Mouse (Mus musculus) testis, adult 2 months (tissue): ENCODE measurements around the gene Edf1.

Experiments used
- CTCF ChIP-seq: fragments of 200-500 bp; IDR thresholded peaks from 2 replicates; pipeline ENCODE4 v1.5.1; 2012; ENCODE audit warnings: low read depth, mild to moderate bottlenecking, inconsistent platforms, low read length, moderate library complexity; ENCODE audit not compliant: control insufficient read depth, insufficient read depth, insufficient replicate concordance
- POLR2A ChIP-seq: fragments of 200-500 bp; IDR thresholded peaks from 2 replicates; pipeline ENCODE4 v1.6.1; 2012; ENCODE audit warnings: low read depth, mild to moderate bottlenecking, inconsistent platforms, low read length, moderate library complexity; ENCODE audit not compliant: control insufficient read depth

GRCm38 (mm10) chr2:25574136-25574535 is 16.5 kb downstream of the Edf1 start:
- TF ChIP-seq POLR2A: no peak
- no peak for TF ChIP-seq CTCF
